7 mouse cellular contexts compared by ENCODE assay signal in genomic region chr4:45763288-45764140, GRCm38 (mm10). TPM values are rescaled to one million over a fixed set of nuclear protein-coding genes. Genes with fewer than 3 reads are reported as not detected.
DNase-seq lines count a peak whose midpoint lies in the region; ATAC-seq lines count a peak whose summit lies in the region.

No protein-coding gene starts in this region.

- no peaks in the 10 kb centered on the region for H3K9me3 ChIP-seq in embryonic facial prominence, embryonic 14.5 days (ENCODE audit: control insufficient read depth, low read length)
- H3K9me3 ChIP-seq in hindbrain, embryonic 15.5 days, result no peaks in the 10 kb centered on the region
- no peaks in the 10 kb centered on the region for H3K9me3 ChIP-seq in midbrain, embryonic 13.5 days

- peak overlapping the region; percentile 46 for H3K4me2 ChIP-seq in embryonic facial prominence, embryonic 14.5 days (ENCODE audit: low read depth, low read length)
- peak overlapping the region; percentile 28 for H3K4me2 ChIP-seq in hindbrain, embryonic 15.5 days
- peak overlapping the region; percentile 37 for H3K4me2 ChIP-seq in midbrain, embryonic 13.5 days (replicated peaks)

- peak overlapping the region; percentile 32 for H3K9ac ChIP-seq in embryonic facial prominence, embryonic 14.5 days (ENCODE audit: low read depth, low read length)
- H3K9ac ChIP-seq in hindbrain, embryonic 15.5 days, result no peak overlapping the region
- H3K9ac ChIP-seq in midbrain, embryonic 13.5 days (replicated peaks), result 0 out of 2 replicates have a peak overlapping the region, but pooled peaks have one; percentile 10

- H3K4me1 ChIP-seq in embryonic facial prominence, embryonic 14.5 days (ENCODE audit: control insufficient read depth, insufficient read depth, low read length), result peaks cover 29% of the 10 kb centered on the region
- peaks cover 54% of the 10 kb centered on the region for H3K4me1 ChIP-seq in hindbrain, embryonic 15.5 days (replicated peaks)
- peaks cover 62% of the 10 kb centered on the region for H3K4me1 ChIP-seq in midbrain, embryonic 13.5 days (replicated peaks)

- 3% methylated on average over 18 of the region's 18 CpGs for WGBS in embryonic facial prominence, embryonic 14.5 days
- WGBS in hindbrain, embryonic 15.5 days, result 6% methylated on average over 18 of the region's 18 CpGs
- WGBS in midbrain, embryonic 13.5 days, result 3% methylated on average over 18 of the region's 18 CpGs

- DNase-seq in right cerebral cortex, adult 2 months (ENCODE audit: low spot score in 2 of 2), result peak; percentile 28 to 29
- no peak for DNase-seq in right cerebral cortex, postnatal 14 days
- DNase-seq in embryonic facial prominence, embryonic 14.5 days (ENCODE audit: low spot score), result peak; percentile 87
- DNase-seq in frontal cortex, postnatal 36 days (ENCODE audit: low spot score in 2 of 2), result no peak
- DNase-seq in gastrocnemius, adult 8-10 months (ENCODE audit: low spot score in 2 of 2), result no peak

- peaks cover 15% of the 10 kb centered on the region for H3K27me3 ChIP-seq in embryonic facial prominence, embryonic 14.5 days (replicated peaks; ENCODE audit: control insufficient read depth, insufficient read depth, low read length)
- no peaks in the 10 kb centered on the region for H3K27me3 ChIP-seq in hindbrain, embryonic 15.5 days
- peaks cover 62% of the 10 kb centered on the region for H3K27me3 ChIP-seq in midbrain, embryonic 13.5 days

- ATAC-seq in embryonic facial prominence, embryonic 14.5 days (ENCODE audit: low read depth), result peak; percentile 44
- peak; percentile 46; the same call in 1 of the 2 replicates for ATAC-seq in hindbrain, embryonic 15.5 days (ENCODE audit: low FRiP score, low read depth)
- peak; percentile 63 for ATAC-seq in midbrain, embryonic 13.5 days

- peak overlapping the region; percentile 17 for H3K4me3 ChIP-seq in embryonic facial prominence, embryonic 14.5 days (ENCODE audit: low read depth, low read length)
- H3K4me3 ChIP-seq in hindbrain, embryonic 15.5 days, result no peak overlapping the region
- H3K4me3 ChIP-seq in midbrain, embryonic 13.5 days (replicated peaks), result no peak overlapping the region

- peak overlapping the region; percentile 74 for H3K27ac ChIP-seq in embryonic facial prominence, embryonic 14.5 days (replicated peaks; ENCODE audit: low read depth, low read length)
- H3K27ac ChIP-seq in hindbrain, embryonic 15.5 days (replicated peaks), result peak overlapping the region; percentile 47
- peak overlapping the region; percentile 76 for H3K27ac ChIP-seq in midbrain, embryonic 13.5 days

- no peaks in the 10 kb centered on the region for H3K36me3 ChIP-seq in embryonic facial prominence, embryonic 14.5 days (ENCODE audit: control insufficient read depth, insufficient read depth, low read length)
- no peaks in the 10 kb centered on the region for H3K36me3 ChIP-seq in hindbrain, embryonic 15.5 days
- no peaks in the 10 kb centered on the region for H3K36me3 ChIP-seq in midbrain, embryonic 13.5 days

RNA-seq across cellular contexts. Expression of gene Aldh1b1, which starts 35.3 kb away (rescaled TPM):
- 1.5 and 2.1 TPM in 2 replicates for polyA plus RNA-seq in embryonic facial prominence, embryonic 14.5 days (2014; fragmentation: Nextera tagmentation; extraction: Ambion mirVana)
- polyA plus RNA-seq in hindbrain, embryonic 15.5 days (2015; fragmentation: Nextera tagmentation; extraction: Ambion mirVana), result 17.9 and 19.9 TPM in 2 replicates
- polyA plus RNA-seq in midbrain, embryonic 13.5 days (2015; fragmentation: Nextera tagmentation; extraction: Ambion mirVana), result 15.8 and 17.6 TPM in 2 replicates
- under 1 TPM; 0.27 to 0.81 (median 0.37) TPM for total RNA-seq in gastrocnemius, adult 8-10 months (2022)

Comparison
In these comparisons a context has a peak if more than half of its experiments do, and no peak if none do; other contexts are left out.
1. DNase-seq: peak in right cerebral cortex, adult 2 months (2 of 2) and embryonic facial prominence, embryonic 14.5 days (single experiment); none in right cerebral cortex, postnatal 14 days (single experiment), frontal cortex, postnatal 36 days (0 of 2) and gastrocnemius, adult 8-10 months (0 of 2).
2. Peak in every context shown above with its lines, with median percentiles within 50 percentile points of each other: ATAC-seq, H3K27ac ChIP-seq and H3K4me2 ChIP-seq.